ENCODE assay signal across 8 mouse cellular contexts in genomic region chr12:112665881-112666544, GRCm38 (mm10). TPM values are rescaled to one million over a fixed set of nuclear protein-coding genes. Genes with fewer than 3 reads are reported as not detected.
DNase-seq lines count a peak whose midpoint lies in the region; ATAC-seq and TF ChIP-seq lines count a peak whose summit lies in the region.

No protein-coding gene starts in this region.

- peak overlapping the region; percentile 28; the same call in 1 of the 2 replicates for H3K4me2 ChIP-seq in lung, embryonic 15.5 days
- peak overlapping the region; percentile 37 for H3K4me2 ChIP-seq in intestine, postnatal 0 days (replicated peaks; ENCODE audit: low read depth)
- peak overlapping the region; percentile 35 for H3K4me2 ChIP-seq in stomach, embryonic 16.5 days (ENCODE audit: low read depth, low read length)

- no peaks in the 10 kb centered on the region for H3K9me3 ChIP-seq in lung, embryonic 15.5 days
- H3K9me3 ChIP-seq in intestine, postnatal 0 days (ENCODE audit: control insufficient read depth): no peaks in the 10 kb centered on the region
- H3K9me3 ChIP-seq in stomach, embryonic 16.5 days (replicated peaks; ENCODE audit: control insufficient read depth, low read length): no peaks in the 10 kb centered on the region

- ATAC-seq in frontal cortex, adult (ENCODE audit: low TSS enrichment): 0 out of 2 replicates have a peak, but pooled peaks have one; percentile 1
- ATAC-seq in lung, embryonic 15.5 days (ENCODE audit: borderline replicate concordance, extremely low read depth, low FRiP score, low TSS enrichment): no peak; the same call in 1 of the 2 replicates
- ATAC-seq in intestine, postnatal 0 days: no peak
- no peak for ATAC-seq in stomach, embryonic 16.5 days (ENCODE audit: insufficient read depth, low FRiP score)

- H3K9ac ChIP-seq in lung, embryonic 15.5 days: no peak overlapping the region
- H3K9ac ChIP-seq in intestine, postnatal 0 days (ENCODE audit: low read depth, low read length): peak overlapping the region; percentile 26; the same call in 1 of the 2 replicates
- peak overlapping the region; percentile 48 for H3K9ac ChIP-seq in stomach, embryonic 16.5 days (ENCODE audit: low read length)

- TF ChIP-seq CTCF in intestine, postnatal 0 days (IDR thresholded peaks at IDR 0.05; ENCODE audit: low read depth): peak; percentile 29; the same call in 1 of the 2 replicates

- no peaks in the 10 kb centered on the region for H3K27me3 ChIP-seq in lung, embryonic 15.5 days
- no peaks in the 10 kb centered on the region for H3K27me3 ChIP-seq in intestine, postnatal 0 days (replicated peaks; ENCODE audit: control insufficient read depth, insufficient read depth, low read length)
- H3K27me3 ChIP-seq in stomach, embryonic 16.5 days (ENCODE audit: control insufficient read depth, insufficient read depth, low read length): no peaks in the 10 kb centered on the region

- peaks cover 48% of the 10 kb centered on the region for H3K36me3 ChIP-seq in lung, embryonic 15.5 days
- H3K36me3 ChIP-seq in intestine, postnatal 0 days (ENCODE audit: control insufficient read depth, insufficient read depth): peaks cover 79% of the 10 kb centered on the region
- peaks cover 24% of the 10 kb centered on the region for H3K36me3 ChIP-seq in stomach, embryonic 16.5 days (ENCODE audit: control insufficient read depth, insufficient read depth, low read length)

- peaks cover 97% of the 10 kb centered on the region for H3K4me1 ChIP-seq in lung, embryonic 15.5 days
- H3K4me1 ChIP-seq in intestine, postnatal 0 days (replicated peaks; ENCODE audit: control insufficient read depth, insufficient read depth, low read length): peaks cover 32% of the 10 kb centered on the region
- peaks cover 87% of the 10 kb centered on the region for H3K4me1 ChIP-seq in stomach, embryonic 16.5 days (ENCODE audit: control insufficient read depth, insufficient read depth, low read length)

- 64% methylated on average over 9 of the region's 9 CpGs for WGBS in lung, embryonic 15.5 days
- WGBS in intestine, postnatal 0 days: 63% methylated on average over 9 of the region's 9 CpGs
- WGBS in stomach, embryonic 16.5 days: 72% methylated on average over 9 of the region's 9 CpGs

- H3K4me3 ChIP-seq in lung, embryonic 15.5 days: no peak overlapping the region
- no peak overlapping the region for H3K4me3 ChIP-seq in intestine, postnatal 0 days (ENCODE audit: low read depth, low read length)
- no peak overlapping the region for H3K4me3 ChIP-seq in stomach, embryonic 16.5 days (replicated peaks; ENCODE audit: low read length)

- peak overlapping the region; percentile 89 for H3K27ac ChIP-seq in lung, embryonic 15.5 days
- H3K27ac ChIP-seq in intestine, postnatal 0 days (ENCODE audit: low read depth, low read length): peak overlapping the region; percentile 62
- H3K27ac ChIP-seq in stomach, embryonic 16.5 days (ENCODE audit: low read length): peak overlapping the region; percentile 76

- DNase-seq in frontal cortex, adult 2 months (ENCODE audit: extremely low spot score in 1 of 2, low spot score in 1 of 2): no peak
- no peak for DNase-seq in lung, adult 18-20 months
- DNase-seq in cerebellum, adult 9-10 months: no peak
- DNase-seq in MN1 (ENCODE audit: low spot score): no peak

RNA-seq across cellular contexts. Expression of gene Akt1, which starts 8.7 kb away (rescaled TPM):
- polyA plus RNA-seq in frontal cortex, adult 2 months (2012; rRNA removed): 174 and 175 TPM in 2 replicates
- 145 and 157 TPM in 2 replicates for polyA plus RNA-seq in lung, embryonic 15.5 days (2015; fragmentation: Nextera tagmentation; extraction: Ambion mirVana)
- polyA plus RNA-seq in intestine, postnatal 0 days (2015; fragmentation: Nextera tagmentation; extraction: Ambion mirVana): 121 and 125 TPM in 2 replicates
- polyA plus RNA-seq in stomach, embryonic 16.5 days (2015; fragmentation: Nextera tagmentation; extraction: Ambion mirVana): 50.7 and 52.8 TPM in 2 replicates

RNA-seq across cellular contexts. Expression of gene Zbtb42, which starts 12.6 kb away (rescaled TPM):
- 0.90 and 1.4 TPM in 2 replicates for polyA plus RNA-seq in frontal cortex, adult 2 months (2012; rRNA removed)
- 11.4 TPM in 2 replicates for polyA plus RNA-seq in lung, embryonic 15.5 days (2015; fragmentation: Nextera tagmentation; extraction: Ambion mirVana)
- 8.1 and 8.3 TPM in 2 replicates for polyA plus RNA-seq in intestine, postnatal 0 days (2015; fragmentation: Nextera tagmentation; extraction: Ambion mirVana)
- polyA plus RNA-seq in stomach, embryonic 16.5 days (2015; fragmentation: Nextera tagmentation; extraction: Ambion mirVana): 9.7 and 12.2 TPM in 2 replicates

RNA-seq across cellular contexts. Expression of gene Siva1, which starts 21.5 kb away (rescaled TPM):
- polyA plus RNA-seq in frontal cortex, adult 2 months (2012; rRNA removed): 24.4 and 30.2 TPM in 2 replicates
- 232 and 246 TPM in 2 replicates for polyA plus RNA-seq in lung, embryonic 15.5 days (2015; fragmentation: Nextera tagmentation; extraction: Ambion mirVana)
- polyA plus RNA-seq in intestine, postnatal 0 days (2015; fragmentation: Nextera tagmentation; extraction: Ambion mirVana): 52.6 and 54.5 TPM in 2 replicates
- polyA plus RNA-seq in stomach, embryonic 16.5 days (2015; fragmentation: Nextera tagmentation; extraction: Ambion mirVana): 152 and 171 TPM in 2 replicates

RNA-seq across cellular contexts. Expression of gene Adssl1, which starts 46.2 kb away (rescaled TPM):
- polyA plus RNA-seq in frontal cortex, adult 2 months (2012; rRNA removed): 32.6 and 33.0 TPM in 2 replicates
- 8.3 and 9.3 TPM in 2 replicates for polyA plus RNA-seq in lung, embryonic 15.5 days (2015; fragmentation: Nextera tagmentation; extraction: Ambion mirVana)
- 0.57 and 0.67 TPM in 2 replicates for polyA plus RNA-seq in intestine, postnatal 0 days (2015; fragmentation: Nextera tagmentation; extraction: Ambion mirVana)
- polyA plus RNA-seq in stomach, embryonic 16.5 days (2015; fragmentation: Nextera tagmentation; extraction: Ambion mirVana): 2.7 and 10.3 TPM in 2 replicates

RNA-seq across cellular contexts. Expression of gene Cep170b, which starts 54.2 kb away (rescaled TPM):
- polyA plus RNA-seq in frontal cortex, adult 2 months (2012; rRNA removed): 107 and 119 TPM in 2 replicates
- 18.6 and 20.8 TPM in 2 replicates for polyA plus RNA-seq in lung, embryonic 15.5 days (2015; fragmentation: Nextera tagmentation; extraction: Ambion mirVana)
- polyA plus RNA-seq in intestine, postnatal 0 days (2015; fragmentation: Nextera tagmentation; extraction: Ambion mirVana): 12.7 and 13.4 TPM in 2 replicates
- polyA plus RNA-seq in stomach, embryonic 16.5 days (2015; fragmentation: Nextera tagmentation; extraction: Ambion mirVana): 19.8 and 21.9 TPM in 2 replicates
